Mouse (Mus musculus): ENCODE results near the gene 1700028J19Rik. TPM values are rescaled to one million over a fixed set of nuclear protein-coding genes. Genes with fewer than 3 reads are reported as not detected.

Gene 1700028J19Rik
- 1.5 and 2.1 TPM in 2 replicates for polyA plus RNA-seq (2012; rRNA removed)

DNA sequence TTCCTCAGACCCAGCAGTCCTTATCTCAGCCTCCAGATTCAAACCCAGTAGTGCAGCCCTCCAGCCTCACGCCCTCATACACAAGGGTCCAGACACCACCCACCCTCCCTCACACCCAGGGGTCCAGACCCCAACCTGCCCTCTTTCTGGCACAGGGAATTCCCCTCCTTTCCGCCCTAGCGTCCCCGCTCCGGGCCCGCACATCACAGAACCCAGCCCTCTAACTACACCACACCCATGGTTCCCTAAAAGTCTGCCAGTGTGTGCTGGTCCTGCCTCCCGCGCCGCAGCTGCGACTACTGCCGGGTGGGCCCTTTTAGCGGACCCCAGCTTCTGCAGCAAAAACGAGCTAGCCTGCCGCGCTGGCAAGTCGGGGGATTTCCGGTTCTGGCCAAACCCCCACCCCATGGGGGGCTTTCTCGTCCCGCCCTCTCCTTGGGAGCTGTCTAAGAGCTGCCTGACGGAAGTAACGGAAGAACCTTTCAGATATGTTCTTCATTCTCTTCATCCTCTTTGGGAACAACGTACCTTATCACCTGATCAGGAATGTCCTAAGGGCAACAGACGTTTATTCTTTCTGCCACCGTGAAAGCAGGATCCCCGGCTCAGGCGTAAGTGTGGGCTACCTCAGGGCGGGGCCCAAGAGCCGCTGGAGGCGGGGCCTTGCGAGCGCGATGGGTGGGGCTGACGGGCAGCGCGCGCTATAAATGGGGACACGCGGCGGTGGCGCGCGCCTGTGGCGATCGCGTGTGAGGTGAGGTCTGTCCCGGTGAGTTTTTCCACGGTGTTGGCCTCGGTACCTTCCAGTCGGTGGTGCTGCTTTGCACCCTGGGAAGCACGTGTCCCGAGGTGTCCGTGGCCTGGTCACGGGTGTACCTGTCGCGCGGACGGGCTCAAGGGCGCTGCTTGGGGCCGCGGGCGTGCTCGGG lies at the start of gene 1700028J19Rik, which contains the start of gene 2410002F23Rik:
Gene 1700028J19Rik, minus strand, starts transcription at position 641 of the 929 bp plus-strand sequence.
Gene 2410002F23Rik, plus strand, starts transcription at position 668 of the 929 bp plus-strand sequence.
- peak; percentile 97 for DNase-seq (ENCODE audit: low read depth)
- TF ChIP-seq CTCF (IDR thresholded peaks at IDR 0.05; ENCODE audit: borderline replicate concordance, extremely low read depth, insufficient read depth, insufficient read length): no peak
- peak; percentile 99 for TF ChIP-seq POLR2A (IDR thresholded peaks at IDR 0.05; ENCODE audit: borderline replicate concordance, extremely low read depth, insufficient read depth, insufficient read length, poor library complexity, severe bottlenecking)

DNA sequence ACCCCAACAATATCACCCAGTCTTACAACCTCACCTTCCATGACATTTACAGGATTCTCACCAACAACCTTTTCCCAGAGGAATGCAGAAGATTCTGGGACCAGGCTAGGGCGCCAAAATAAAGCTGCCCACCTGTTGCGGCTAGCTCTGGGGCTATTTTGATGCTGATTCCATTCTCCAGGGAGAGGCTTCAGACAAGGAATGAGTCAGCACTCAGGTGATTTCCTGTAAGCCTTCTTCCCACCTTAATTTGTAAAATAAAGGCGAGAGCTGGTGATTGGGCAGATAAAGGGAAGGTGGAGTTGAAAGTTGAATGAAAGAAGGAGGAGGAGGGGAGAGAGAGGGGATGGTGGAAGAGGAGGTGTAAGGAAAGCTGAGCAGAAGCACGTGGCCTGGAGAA lies 44.9 kb upstream of the 1700028J19Rik start:
- DNase-seq (ENCODE audit: low read depth): no peak
- TF ChIP-seq CTCF (IDR thresholded peaks at IDR 0.05; ENCODE audit: borderline replicate concordance, extremely low read depth, insufficient read depth, insufficient read length) (no peak), POLR2A (IDR thresholded peaks at IDR 0.05; ENCODE audit: borderline replicate concordance, extremely low read depth, insufficient read depth, insufficient read length, poor library complexity, severe bottlenecking) (no peak)

DNA sequence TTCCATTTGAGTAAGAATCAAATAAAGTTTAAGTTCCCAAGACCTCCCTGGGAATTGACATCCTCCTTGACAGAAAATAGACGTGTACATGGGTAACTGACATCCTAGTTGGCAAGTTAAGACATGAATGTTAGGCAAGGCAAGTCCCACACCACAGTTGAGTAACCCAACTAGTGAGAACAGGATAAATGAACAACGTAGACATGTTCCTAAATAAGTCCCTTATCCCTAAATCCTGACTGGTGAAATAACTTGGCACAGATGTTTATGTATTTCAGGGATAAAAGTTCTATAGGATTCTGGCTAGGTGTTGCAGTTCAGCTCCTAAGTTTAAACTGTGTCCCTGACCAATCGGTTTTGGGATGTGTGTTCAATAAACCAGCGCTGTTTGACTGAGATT lies 44.5 kb upstream of the 1700028J19Rik start:
- DNase-seq (ENCODE audit: low read depth): no peak
- TF ChIP-seq POLR2A (IDR thresholded peaks at IDR 0.05; ENCODE audit: borderline replicate concordance, extremely low read depth, insufficient read depth, insufficient read length, poor library complexity, severe bottlenecking) (no peak), CTCF (IDR thresholded peaks at IDR 0.05; ENCODE audit: borderline replicate concordance, extremely low read depth, insufficient read depth, insufficient read length) (no peak)

DNA sequence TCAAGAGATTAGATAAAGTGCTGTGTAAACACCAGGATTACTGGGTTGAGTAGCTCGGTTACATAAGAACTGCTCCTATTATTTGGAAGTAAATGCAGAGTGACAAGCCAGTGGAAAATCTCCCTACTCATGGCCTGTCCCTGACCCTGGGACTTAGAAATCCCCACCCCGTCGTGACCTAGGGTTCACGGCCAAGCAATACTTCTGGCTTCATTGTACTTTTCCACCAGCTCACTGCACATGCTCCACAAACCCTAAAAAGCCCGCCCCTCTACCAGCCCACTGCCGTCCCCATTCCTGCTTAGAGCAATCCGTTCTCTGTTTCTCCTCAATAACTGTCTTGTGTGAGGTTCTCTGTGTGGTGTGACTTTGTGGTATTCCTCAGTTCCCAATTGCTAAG lies 41.3 kb upstream of the 1700028J19Rik start:
- no peak for DNase-seq (ENCODE audit: low read depth)
- no peak for TF ChIP-seq POLR2A (IDR thresholded peaks at IDR 0.05; ENCODE audit: borderline replicate concordance, extremely low read depth, insufficient read depth, insufficient read length, poor library complexity, severe bottlenecking)
- no peak for TF ChIP-seq CTCF (IDR thresholded peaks at IDR 0.05; ENCODE audit: borderline replicate concordance, extremely low read depth, insufficient read depth, insufficient read length)

DNA sequence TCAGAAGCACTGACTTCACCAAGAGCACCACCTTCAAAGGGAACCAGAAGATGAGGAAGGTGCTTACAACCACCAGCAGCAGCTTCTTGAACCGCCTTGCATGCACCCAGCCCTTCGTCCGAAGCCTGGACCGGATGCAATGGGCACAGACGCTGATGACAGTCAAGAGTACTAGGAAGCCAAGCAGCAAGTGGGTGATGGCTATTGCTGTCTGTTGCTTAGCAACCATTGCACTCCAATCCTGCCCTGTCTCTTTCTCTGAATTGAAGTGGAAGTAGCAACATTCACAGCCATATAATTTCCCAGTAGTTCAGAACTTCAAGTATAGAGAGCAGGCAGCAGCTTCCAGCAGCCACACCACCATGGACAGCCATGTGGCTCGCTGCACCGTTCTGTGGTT lies 35.1 kb upstream of the 1700028J19Rik start:
- peak; percentile 58 for DNase-seq (ENCODE audit: low read depth)
- TF ChIP-seq POLR2A (IDR thresholded peaks at IDR 0.05; ENCODE audit: borderline replicate concordance, extremely low read depth, insufficient read depth, insufficient read length, poor library complexity, severe bottlenecking) (no peak), CTCF (IDR thresholded peaks at IDR 0.05; ENCODE audit: borderline replicate concordance, extremely low read depth, insufficient read depth, insufficient read length) (no peak)

DNA sequence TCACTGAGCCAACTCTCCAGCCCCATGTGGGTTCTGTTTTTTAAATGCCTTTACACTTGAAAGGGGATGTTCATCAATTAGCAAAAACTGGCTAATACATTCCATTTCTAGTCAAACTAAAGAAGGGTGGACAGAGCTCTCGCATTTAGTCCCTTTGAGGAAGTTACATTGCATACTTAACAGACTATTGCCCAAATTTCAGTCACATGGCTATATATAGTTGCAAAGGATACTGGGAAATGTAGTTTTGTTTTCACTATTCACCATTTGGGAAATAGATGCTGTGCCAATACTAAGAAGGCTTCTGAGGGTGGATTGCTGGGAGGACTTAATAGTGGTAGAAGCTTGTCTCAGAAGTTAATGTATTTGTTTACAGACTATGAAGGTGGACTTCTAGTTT lies 34.5 kb upstream of the 1700028J19Rik start:
- TF ChIP-seq POLR2A (IDR thresholded peaks at IDR 0.05; ENCODE audit: borderline replicate concordance, extremely low read depth, insufficient read depth, insufficient read length, poor library complexity, severe bottlenecking): no peak
- no peak for TF ChIP-seq CTCF (IDR thresholded peaks at IDR 0.05; ENCODE audit: borderline replicate concordance, extremely low read depth, insufficient read depth, insufficient read length)
- DNase-seq (ENCODE audit: low read depth): no peak

DNA sequence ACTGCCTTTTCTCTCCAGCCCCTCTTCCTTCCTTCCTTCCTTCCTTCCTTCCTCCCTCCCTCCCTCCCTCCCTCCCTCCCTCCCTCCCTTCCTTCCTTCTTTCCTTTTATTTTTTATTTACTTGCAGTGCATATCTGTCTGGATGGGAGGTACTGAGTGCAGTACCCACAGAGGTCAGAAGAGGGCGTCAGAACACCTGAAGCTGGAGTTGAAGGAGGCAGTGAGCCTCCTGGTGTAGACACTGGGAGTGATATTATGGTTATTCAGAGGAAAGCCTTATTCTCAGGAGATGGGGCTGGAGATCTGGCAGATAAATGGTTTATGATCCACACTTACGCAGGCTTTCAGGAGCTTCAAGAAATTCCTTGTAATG lies 30.7 kb upstream of the 1700028J19Rik start:
- peak; percentile 53; the same call in 1 of the 2 replicates for TF ChIP-seq CTCF (IDR thresholded peaks at IDR 0.05; ENCODE audit: borderline replicate concordance, extremely low read depth, insufficient read depth, insufficient read length)
- no peak for TF ChIP-seq POLR2A (IDR thresholded peaks at IDR 0.05; ENCODE audit: borderline replicate concordance, extremely low read depth, insufficient read depth, insufficient read length, poor library complexity, severe bottlenecking)
- DNase-seq (ENCODE audit: low read depth): peak; percentile 63

DNA sequence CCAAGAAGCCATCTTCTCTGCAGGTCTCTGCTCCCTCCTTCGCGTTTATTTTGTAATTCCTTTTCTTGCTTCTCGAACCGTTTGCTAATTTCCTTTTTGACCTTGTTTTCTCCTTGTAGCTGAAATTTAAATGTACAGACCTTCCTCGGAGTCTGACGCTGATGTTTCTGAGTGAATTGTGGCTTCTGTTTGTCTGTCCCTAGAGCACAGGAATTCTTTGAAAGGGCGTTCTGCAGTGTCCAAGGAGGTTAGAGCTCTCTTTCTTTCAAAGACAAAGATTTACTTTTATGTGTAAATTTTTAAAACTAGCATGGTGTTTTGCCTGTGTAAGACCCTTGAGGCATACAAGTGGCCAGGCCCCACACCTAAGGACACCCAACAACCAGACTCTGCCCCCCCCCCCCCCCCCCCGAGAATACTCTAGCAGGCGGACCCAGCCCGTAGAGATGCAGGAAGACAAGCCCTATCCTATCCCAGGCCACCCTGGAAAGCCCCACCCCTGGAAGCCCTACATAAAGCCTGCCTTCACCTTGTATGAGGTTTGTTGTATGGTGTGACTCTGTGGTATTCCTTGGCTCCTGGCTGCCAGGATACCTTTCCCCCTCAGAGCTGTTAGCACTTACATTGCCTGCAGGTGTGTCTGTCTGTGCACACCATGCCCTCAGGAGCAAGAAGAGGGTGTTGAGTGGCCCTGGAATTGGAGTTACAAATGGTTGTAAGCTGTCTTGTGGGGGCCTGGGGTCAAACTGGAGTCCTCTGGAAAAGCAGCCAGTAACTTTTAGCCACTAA lies 30.2 kb upstream of the 1700028J19Rik start:
- TF ChIP-seq POLR2A (IDR thresholded peaks at IDR 0.05; ENCODE audit: borderline replicate concordance, extremely low read depth, insufficient read depth, insufficient read length, poor library complexity, severe bottlenecking) (no peak), CTCF (IDR thresholded peaks at IDR 0.05; ENCODE audit: borderline replicate concordance, extremely low read depth, insufficient read depth, insufficient read length) (no peak)
- no peak for DNase-seq (ENCODE audit: low read depth)

DNA sequence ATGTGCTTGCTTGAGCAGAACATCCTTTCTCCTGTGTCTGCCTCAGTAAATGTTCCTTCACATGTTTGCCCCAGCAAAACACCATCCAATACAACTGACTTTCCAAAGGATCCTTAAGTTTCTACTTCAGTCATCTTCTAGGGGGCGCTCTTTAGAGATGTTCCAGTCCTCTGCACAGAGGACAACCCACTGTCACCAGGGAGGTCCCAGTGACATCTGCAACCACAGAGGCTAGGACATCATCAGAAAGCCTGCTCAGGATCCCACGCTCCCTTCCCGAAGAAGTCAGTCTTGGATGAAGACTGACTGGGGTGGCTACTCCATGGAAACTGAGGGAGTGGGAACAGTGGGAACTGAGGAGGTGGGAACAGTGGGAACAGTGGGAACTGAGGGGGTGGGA lies 29.1 kb upstream of the 1700028J19Rik start:
- no peak for DNase-seq (ENCODE audit: low read depth)
- TF ChIP-seq POLR2A (IDR thresholded peaks at IDR 0.05; ENCODE audit: borderline replicate concordance, extremely low read depth, insufficient read depth, insufficient read length, poor library complexity, severe bottlenecking) (no peak), CTCF (IDR thresholded peaks at IDR 0.05; ENCODE audit: borderline replicate concordance, extremely low read depth, insufficient read depth, insufficient read length) (no peak)

DNA sequence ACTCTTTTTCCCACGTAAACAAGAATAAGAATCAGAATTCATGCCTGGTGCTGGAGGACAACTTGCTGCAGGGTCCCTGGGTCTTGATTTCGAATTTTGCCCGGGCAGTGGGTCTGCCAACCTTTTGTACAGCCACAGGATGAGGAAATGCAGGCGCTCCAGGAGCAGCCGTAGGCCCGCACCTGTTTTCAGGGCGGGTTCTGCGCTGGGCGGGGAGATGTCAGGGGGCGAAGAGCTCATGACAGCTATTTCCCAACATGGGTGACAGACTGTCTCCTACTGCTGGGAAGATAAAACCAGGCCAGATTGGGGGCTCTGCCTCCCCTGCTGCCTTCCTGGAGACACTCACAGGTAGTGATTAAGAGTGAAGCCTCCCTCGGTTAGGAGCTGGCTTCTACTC lies 27.6 kb upstream of the 1700028J19Rik start:
- DNase-seq (ENCODE audit: low read depth): no peak
- TF ChIP-seq CTCF (IDR thresholded peaks at IDR 0.05; ENCODE audit: borderline replicate concordance, extremely low read depth, insufficient read depth, insufficient read length) (no peak), POLR2A (IDR thresholded peaks at IDR 0.05; ENCODE audit: borderline replicate concordance, extremely low read depth, insufficient read depth, insufficient read length, poor library complexity, severe bottlenecking) (no peak)

DNA sequence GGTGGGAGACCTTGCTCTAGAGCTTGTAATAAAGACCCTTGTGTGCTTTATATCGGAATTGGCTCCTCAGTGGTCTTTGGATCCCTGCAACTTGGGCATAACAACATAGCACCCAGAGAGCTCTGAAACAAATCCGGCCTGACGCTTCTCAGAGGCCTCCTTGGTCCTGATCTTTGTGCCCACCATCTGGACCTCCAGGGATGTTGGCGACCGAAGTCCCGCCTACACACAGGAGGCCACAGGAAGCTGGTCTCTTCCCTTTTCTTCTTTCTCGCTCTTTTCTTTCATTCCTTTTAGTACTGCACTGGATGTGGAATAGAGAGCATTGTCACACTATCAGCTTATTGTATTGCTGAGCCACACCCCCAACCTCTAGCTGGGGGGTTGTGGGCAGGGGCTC lies 27.0 kb upstream of the 1700028J19Rik start:
- TF ChIP-seq POLR2A (IDR thresholded peaks at IDR 0.05; ENCODE audit: borderline replicate concordance, extremely low read depth, insufficient read depth, insufficient read length, poor library complexity, severe bottlenecking): no peak
- TF ChIP-seq CTCF (IDR thresholded peaks at IDR 0.05; ENCODE audit: borderline replicate concordance, extremely low read depth, insufficient read depth, insufficient read length): no peak
- no peak for DNase-seq (ENCODE audit: low read depth)

Data from brain, embryonic 14.5 days (tissue).